Mouse (Mus musculus): ENCODE results near the gene Axdnd1.
"Not testable (repeated sequence)": the region's sequence is repeated elsewhere in the genome, so short reads cannot be mapped to it uniquely, and the experiment has no call there.

The Axdnd1 gene

DNA sequence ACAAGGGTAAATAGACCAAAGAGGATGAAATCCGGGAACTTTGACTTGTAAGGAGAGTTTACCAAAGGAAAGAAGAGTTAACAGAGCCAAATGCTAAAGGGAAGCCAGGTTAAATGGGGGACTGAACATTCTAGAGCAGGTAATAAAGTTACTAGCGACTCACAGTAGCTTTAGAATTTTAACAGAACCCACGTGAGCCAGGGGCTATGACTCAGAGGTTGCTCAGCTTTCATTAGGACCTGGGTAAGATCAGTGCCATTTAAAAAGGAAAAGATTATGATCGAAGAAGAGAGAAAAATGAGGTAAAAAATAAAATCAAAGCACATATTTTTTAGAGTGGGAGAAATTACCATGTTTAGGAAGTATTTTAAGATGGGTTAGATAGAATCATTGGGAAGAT lies 80.1 kb downstream of the Axdnd1 start:
- DNase-seq (ENCODE audit: low read depth, low spot score), result no peak

DNA sequence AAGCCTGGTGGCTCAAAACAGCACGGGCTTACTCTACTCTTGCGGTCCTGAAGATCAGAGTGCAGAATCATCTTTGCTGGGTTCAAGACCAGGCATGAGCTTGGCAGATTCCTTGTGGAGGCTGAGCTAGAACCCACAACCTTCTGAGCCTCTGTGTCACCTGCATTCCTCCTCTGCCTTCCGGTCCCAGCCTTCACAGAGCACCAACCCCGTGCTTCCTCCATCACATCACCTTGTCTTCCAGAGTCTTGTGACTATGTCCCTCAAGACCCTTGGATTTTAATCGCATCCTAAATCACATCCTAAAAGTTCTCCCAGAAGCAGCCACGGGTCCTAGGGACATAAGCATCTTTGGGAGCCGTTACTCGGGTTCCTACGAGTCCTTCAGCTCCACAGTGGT lies 97.8 kb downstream of the Axdnd1 start:
- no peak for DNase-seq (ENCODE audit: low read depth, low spot score)

DNA sequence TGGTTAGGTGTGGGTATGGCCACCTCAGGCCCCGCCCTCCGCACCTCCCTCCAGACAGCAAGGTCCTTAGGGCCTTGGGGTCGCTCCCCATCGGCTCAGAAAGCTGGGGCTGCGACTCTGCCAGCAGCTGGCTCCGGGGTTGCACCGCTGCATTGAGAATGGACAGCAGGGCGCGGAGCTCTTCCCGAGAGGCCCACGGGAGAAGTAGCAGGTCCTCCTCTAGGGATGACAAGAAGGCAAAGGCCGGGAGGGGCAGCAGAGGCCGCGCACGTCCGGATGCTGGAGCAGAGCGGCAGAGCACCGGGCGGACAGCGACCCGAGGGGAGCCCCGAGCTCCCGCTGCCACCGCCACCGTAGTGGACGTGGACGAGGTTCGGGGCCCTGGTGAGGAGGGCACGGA lies 110.3 kb downstream of the Axdnd1 start, which contains the start of gene Nphs2:
Gene Nphs2 (plus strand): TSS at position 98 of the 400 bp plus-strand sequence.
- DNase-seq (ENCODE audit: low read depth, low spot score), result no peak

DNA sequence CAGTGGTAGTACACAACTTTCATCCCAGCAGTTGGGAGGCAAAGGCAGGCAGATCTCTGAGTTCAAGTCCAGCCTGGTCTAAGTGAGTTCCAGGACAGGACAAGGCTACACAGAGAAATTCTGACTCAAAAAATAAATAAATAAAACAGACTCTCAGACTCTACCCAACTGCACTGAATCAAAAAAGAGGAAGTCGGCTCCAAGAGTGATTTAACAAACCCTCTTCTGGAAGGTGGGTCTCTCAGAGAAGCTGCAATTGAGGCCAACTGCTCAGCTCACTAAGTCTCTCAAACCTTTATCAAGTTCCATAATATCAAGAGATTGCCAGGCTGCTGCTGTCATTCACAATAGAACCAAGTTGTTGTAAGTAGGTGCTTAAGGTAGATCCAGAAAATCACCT lies 112.4 kb downstream of the Axdnd1 start:
- DNase-seq (ENCODE audit: low read depth, low spot score), result peak; percentile 20

DNA sequence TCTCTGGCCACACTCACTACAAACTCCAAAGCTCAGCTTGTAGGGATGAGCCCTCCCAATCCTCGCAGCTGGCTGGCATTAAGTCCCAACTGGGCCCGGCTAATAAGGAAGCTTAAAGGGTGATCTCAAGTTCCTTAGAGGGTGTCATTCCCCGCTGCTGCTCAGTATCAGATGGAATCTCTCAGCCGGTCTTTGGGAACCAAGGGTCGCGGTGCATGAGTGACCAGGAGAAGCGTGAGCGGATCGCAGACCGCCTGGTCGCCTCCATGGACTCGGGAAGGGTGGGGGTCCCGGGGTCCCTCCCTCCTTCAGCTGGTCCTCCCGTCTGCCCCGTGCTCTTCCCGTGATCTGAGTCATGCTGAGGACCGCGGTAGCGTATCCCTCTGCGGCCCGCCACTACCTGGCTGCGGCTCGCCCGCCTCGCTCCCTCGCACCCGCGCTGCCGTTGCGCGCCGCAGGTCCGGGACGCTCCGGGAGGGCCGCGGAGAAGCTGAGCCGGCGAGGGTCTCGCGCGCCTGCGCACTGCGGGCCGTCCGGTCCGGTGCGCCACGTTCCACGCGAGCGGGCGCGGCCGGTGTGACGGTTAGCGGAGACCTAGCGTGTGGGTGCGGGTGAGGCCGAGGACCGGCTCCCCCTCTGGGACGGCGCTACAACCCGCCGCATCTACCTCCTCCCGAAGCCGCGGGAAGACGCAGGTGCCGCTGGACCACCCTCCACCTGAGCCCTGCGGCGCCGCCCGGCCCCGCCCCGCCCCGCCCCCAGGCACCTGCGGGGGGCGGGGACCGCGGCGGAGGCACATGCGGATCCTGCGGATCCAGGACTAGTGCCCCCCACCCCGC lies 117.8 kb downstream of the Axdnd1 start, which contains the start of gene Tdrd5:
Gene Tdrd5 (minus strand): TSS at position 754 of the 839 bp plus-strand sequence.
- no peak for DNase-seq (ENCODE audit: low read depth, low spot score)

DNA sequence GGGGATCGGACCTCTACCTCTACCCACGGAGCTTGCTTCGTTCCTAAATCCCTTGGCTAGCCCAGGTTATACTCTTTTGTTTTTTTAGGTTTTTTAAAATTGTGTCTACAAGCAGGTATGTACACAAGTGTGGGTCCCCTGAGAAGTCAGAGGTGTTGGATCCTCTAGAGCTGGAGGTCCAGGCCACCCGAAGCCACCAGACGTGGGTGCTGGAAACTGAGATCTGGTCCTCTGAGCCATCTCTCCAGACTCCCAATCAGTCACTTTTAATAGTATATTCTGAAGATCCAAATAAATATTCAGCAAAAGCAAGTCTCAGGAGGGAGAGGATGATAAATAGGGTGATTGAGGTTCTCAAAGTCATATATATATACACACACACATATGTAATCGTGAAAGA lies 130.9 kb downstream of the Axdnd1 start:
- DNase-seq (ENCODE audit: low read depth, low spot score), result no peak

DNA sequence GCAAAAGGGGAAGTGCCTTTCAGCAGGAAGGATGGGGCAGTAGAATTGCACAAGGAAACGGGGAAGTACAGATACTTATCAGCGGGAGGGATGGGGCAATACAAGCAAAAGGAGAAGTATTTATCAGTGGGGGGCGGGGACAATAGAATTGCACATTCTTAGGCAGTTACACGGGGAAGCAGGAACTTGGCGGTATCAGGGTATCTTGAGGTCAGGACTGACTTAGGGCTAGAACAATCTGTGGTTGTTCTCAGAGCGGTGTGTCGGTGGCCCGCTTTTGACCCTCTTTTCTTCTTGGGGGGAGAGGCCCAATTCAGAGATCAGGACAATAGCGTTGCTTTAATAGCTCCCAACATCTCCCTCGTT lies 131.8 kb downstream of the Axdnd1 start:
- DNase-seq (ENCODE audit: low read depth, low spot score), result not testable (repeated sequence)

DNA sequence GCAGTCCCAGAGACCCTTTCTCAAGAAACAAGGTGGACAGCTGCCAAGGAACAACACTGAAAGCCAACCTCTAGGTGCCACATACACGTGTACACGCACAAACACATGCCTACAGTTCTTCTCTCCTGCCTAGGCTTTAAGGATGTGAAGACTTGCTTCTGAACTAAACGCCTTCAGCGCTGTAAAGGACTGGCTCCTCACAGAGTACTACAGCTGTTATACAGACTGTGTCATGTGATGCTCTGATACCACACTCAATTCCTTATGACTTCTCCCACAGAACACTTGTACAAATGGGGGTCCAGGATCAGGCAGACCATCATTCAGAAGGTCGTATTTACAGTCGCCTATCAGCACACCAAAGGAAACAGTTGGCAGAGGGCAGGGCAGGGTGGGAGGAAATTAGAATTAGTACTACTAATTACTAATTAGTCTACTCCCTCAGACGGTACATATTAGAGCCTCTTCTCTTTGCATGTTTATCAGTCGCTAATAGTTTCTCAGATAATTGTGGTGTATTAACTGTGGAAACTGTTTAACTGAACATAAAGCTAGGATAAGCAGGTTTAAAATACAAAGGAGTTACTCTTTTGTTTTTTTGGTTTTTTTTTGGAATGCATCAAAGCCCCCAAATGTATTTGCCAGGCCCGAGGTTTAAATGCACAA lies 132.3 kb downstream of the Axdnd1 start:
- no peak for DNase-seq (ENCODE audit: low read depth, low spot score)

DNA sequence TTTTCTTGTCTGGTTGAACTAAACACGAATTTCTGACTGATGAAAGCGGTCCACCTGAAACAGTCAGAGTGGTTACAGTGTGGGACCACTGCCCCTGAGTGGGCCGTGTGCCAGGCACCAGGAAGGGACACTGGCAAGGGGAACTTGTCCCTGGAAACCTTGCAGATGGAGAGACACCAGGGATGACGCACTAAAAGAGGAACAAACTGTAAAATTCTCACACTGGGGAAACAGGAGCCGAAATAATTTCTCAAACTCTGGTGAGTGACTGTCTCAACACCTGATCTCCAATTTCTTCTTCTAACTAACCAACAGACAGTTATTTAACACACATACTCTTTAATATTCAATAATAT lies 135.4 kb downstream of the Axdnd1 start:
- no peak for DNase-seq (ENCODE audit: low read depth, low spot score)

DNA sequence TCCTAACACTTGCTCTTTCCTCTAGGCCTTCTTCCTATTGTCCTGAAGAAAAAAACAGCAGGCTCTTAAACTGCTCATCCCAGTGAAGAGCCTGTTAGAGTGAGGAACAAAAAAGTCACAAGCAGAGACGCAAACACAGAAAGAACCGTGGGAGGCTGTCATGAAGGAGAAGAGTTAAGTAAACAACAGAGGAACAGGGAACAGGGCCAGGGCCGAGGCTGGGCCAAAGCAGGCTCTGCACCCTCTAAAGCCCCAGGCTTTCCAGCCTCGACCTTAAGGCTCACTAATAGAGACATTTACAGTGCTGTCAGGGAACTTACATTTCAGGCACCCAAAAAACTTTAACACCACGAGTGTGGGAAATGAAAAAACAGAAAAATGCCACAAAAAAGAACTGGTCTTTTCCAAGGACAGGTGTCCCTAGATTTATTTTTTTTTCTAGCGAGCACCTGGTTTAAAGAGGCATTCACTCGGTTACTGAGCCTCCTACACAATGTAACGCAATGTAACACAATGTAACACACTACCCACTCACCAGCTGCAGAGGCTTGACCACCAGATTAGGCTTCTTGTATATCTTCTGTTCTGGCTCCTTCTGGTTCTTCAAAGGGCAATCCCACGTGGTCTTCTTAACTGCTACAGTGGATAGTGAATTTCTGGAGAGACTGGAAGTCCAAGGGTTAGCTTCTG lies 136.0 kb downstream of the Axdnd1 start:
- DNase-seq (ENCODE audit: low read depth, low spot score), result no peak

DNA sequence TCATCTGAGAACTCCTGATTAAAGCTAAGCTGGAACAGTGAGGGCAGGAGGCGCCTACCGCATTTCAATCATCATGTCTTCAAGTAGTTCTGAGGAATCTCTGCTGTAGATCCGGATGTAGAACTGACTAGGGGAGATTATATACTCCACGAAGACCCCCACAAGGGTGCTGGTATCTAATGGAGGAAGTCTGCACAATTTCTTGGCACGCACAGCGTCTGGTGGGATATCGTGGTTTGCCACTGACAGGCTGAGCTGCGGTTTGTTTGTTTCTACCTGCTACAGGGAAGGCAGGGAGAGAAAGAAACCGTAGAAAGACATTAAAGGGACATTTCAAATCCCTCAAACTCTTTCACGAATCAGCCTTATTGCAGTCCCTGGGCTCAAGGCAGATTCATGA lies 136.8 kb downstream of the Axdnd1 start:
- no peak for DNase-seq (ENCODE audit: low read depth, low spot score)

DNA sequence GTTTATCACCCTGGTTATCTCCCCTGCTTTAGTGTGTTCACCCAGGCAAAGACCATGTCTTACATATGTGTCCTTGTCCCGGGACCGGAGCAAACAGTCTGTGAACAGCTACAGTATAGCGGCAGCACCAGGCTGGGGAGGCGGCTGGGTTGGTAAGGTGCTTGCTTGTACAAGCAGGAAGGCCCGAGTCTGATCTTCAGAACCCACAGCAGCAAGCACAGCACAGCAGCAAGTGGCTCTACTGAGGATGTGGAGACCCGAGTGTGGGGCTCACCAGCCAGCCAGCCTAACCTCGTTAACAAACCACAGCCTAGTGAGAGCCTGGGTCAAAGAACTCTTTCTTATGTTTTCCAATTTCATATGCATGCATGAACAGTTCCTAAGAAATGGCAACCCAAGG lies 140.8 kb downstream of the Axdnd1 start:
- no peak for DNase-seq (ENCODE audit: low read depth, low spot score)

DNA sequence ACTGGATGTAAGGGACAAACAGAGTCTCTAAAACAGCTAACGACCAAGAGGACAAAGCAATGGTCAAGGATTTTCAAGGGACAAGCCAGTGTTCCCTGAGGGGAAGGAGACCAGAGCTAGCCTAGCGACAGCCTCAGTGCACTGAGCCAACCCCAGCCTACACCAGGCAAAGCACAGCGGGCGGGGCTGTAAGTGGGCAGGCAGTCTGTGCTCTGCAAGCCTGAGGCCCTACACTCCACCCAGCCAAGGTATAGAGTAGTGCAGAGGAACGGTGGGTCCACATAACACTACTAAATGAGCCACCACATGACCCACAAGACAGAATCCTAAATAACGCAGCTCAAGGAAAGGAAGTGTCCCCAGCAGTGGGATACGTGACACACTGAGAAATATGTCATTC lies 147.3 kb downstream of the Axdnd1 start:
- DNase-seq (ENCODE audit: low read depth, low spot score), result no peak

All from A20 (cell line).